9 mouse cellular contexts compared by ENCODE assay signal in genomic region chr1:81300735-81301134, GRCm38 (mm10).
DNase-seq lines count a peak whose midpoint lies in the region; ATAC-seq and TF ChIP-seq lines count a peak whose summit lies in the region.
"Had no signal": no experiment of that assay in that cellular context is flagged by ENCODE, and none has a peak within 500 bp of the region (broad histone marks: within the 10 kb centered on the region; RNA-seq: fewer than 3 reads in every experiment).

No protein-coding gene starts in this region.

- no peaks in the 10 kb centered on the region for H3K4me1 ChIP-seq in liver, postnatal 0 days (ENCODE audit: insufficient read depth)
- no peaks in the 10 kb centered on the region for H3K4me1 ChIP-seq in forebrain, embryonic 12.5 days
- H3K4me1 ChIP-seq: embryonic facial prominence, embryonic 12.5 days; limb, embryonic 15.5 days had no signal

- H3K4me3 ChIP-seq in liver, postnatal 0 days (ENCODE audit: low read depth, low read length) = no peak overlapping the region
- H3K4me3 ChIP-seq in forebrain, embryonic 12.5 days (replicated peaks) = no peak overlapping the region
- H3K4me3 ChIP-seq: embryonic facial prominence, embryonic 12.5 days; limb, embryonic 15.5 days had no signal

- no peak for TF ChIP-seq EP300 in liver, postnatal 0 days (IDR thresholded peaks at IDR 0.05; ENCODE audit: low read depth)

- H3K9ac ChIP-seq in liver, postnatal 0 days (replicated peaks) = no peak overlapping the region
- H3K9ac ChIP-seq in forebrain, embryonic 12.5 days = no peak overlapping the region
- H3K9ac ChIP-seq: embryonic facial prominence, embryonic 12.5 days; limb, embryonic 15.5 days had no signal

- TF ChIP-seq CTCF in liver, postnatal 0 days (IDR thresholded peaks at IDR 0.05; ENCODE audit: low read depth) = peak; percentile 37

- no peak for DNase-seq in liver, postnatal 0 days
- DNase-seq in liver = no peak
- peak; percentile 31 to 46 for DNase-seq in cerebellum, adult 18-20 months
- DNase-seq in naive thymus-derived CD4-positive, alpha-beta T cell, adult 2 months (ENCODE audit: low read depth) = peak; percentile 26
- no peak for DNase-seq in right cerebral cortex, postnatal 4 days
- DNase-seq in adrenal gland, postnatal 14 days = no peak

- H3K27ac ChIP-seq in liver, postnatal 0 days (ENCODE audit: low read depth) = no peak overlapping the region
- H3K27ac ChIP-seq in forebrain, embryonic 12.5 days = no peak overlapping the region
- H3K27ac ChIP-seq: embryonic facial prominence, embryonic 12.5 days; limb, embryonic 15.5 days had no signal

- no peaks in the 10 kb centered on the region for H3K27me3 ChIP-seq in liver, postnatal 0 days (ENCODE audit: insufficient read depth, low read length)
- no peaks in the 10 kb centered on the region for H3K27me3 ChIP-seq in forebrain, embryonic 12.5 days
- H3K27me3 ChIP-seq: embryonic facial prominence, embryonic 12.5 days; limb, embryonic 15.5 days had no signal

- H3K36me3 ChIP-seq in liver, postnatal 0 days (replicated peaks; ENCODE audit: insufficient read depth, low read length) = no peaks in the 10 kb centered on the region
- no peaks in the 10 kb centered on the region for H3K36me3 ChIP-seq in forebrain, embryonic 12.5 days (replicated peaks)
- H3K36me3 ChIP-seq: embryonic facial prominence, embryonic 12.5 days; limb, embryonic 15.5 days had no signal

- H3K4me2 ChIP-seq in liver, postnatal 0 days (ENCODE audit: low read depth, low read length) = no peak overlapping the region
- H3K4me2 ChIP-seq in forebrain, embryonic 12.5 days = no peak overlapping the region
- H3K4me2 ChIP-seq: embryonic facial prominence, embryonic 12.5 days; limb, embryonic 15.5 days had no signal

- H3K9me3 ChIP-seq in liver, postnatal 0 days (ENCODE audit: low read length) = no peaks in the 10 kb centered on the region
- H3K9me3 ChIP-seq in forebrain, embryonic 12.5 days = no peaks in the 10 kb centered on the region
- H3K9me3 ChIP-seq: embryonic facial prominence, embryonic 12.5 days; limb, embryonic 15.5 days had no signal

- no peak for ATAC-seq in liver, postnatal 0 days
- peak; percentile 64; the same call in 1 of the 2 replicates for ATAC-seq in forebrain, embryonic 12.5 days (ENCODE audit: low FRiP score)

- 48% methylated on average over 4 of the region's 4 CpGs for WGBS in liver, postnatal 0 days (ENCODE audit: insufficient replicate concordance)
- WGBS in forebrain, embryonic 12.5 days = 49% methylated on average over 4 of the region's 4 CpGs

Comparison
In these comparisons a context has a peak if more than half of its experiments do, and no peak if none do; other contexts are left out.
1. DNase-seq: peak in cerebellum, adult 18-20 months (2 of 2) and naive thymus-derived CD4-positive, alpha-beta T cell, adult 2 months (single experiment); none in liver, postnatal 0 days (single experiment), liver (single experiment), right cerebral cortex, postnatal 4 days (single experiment) and adrenal gland, postnatal 14 days (single experiment).